Mouse (Mus musculus): ENCODE data around the gene Hmgn1. TPM values are rescaled to one million over a fixed set of nuclear protein-coding genes. Genes with fewer than 3 reads are reported as not detected.

The Hmgn1 gene
- polyA plus RNA-seq, 1 experiment = 120 TPM

- Histone ChIP-seq H3K27me3 (ENCODE audit: control insufficient read depth, insufficient read depth, insufficient read length) (no peaks in the 10 kb centered on the region), H3K4me2 (ENCODE audit: low read depth) (no peak overlapping the region), H3K36me3 (ENCODE audit: control insufficient read depth, insufficient read depth) (no peaks in the 10 kb centered on the region), H3ac (ENCODE audit: control insufficient read depth, insufficient read length) (no peak overlapping the region), H3K4me3 (no peak overlapping the region), H3K79me2 (ENCODE audit: control insufficient read depth, insufficient read depth) (no peaks in the 10 kb centered on the region)
- TF ChIP-seq TCF12 (IDR thresholded peaks at IDR 0.05; ENCODE audit: insufficient read depth, poor library complexity, severe bottlenecking) = no peak
- no peak for TF ChIP-seq MYOD1 (IDR thresholded peaks at IDR 0.05; ENCODE audit: control insufficient read depth in 1 of 3, insufficient read length in 2 of 3, low read depth in 2 of 3)
- no peak for TF ChIP-seq POLR2AphosphoS2 (IDR thresholded peaks at IDR 0.05; ENCODE audit: insufficient read length, low read depth)
Measured at GRCm38 (mm10) chr16:96158511-96159080, 31.1 kb upstream of the Hmgn1 start.

- H3K4me2 ChIP-seq (ENCODE audit: low read depth) = no peak overlapping the region
- no peaks in the 10 kb centered on the region for H3K79me2 ChIP-seq (ENCODE audit: control insufficient read depth, insufficient read depth)
- no peak for TF ChIP-seq POLR2A (IDR thresholded peaks at IDR 0.05; ENCODE audit: insufficient read length, low read depth)
- TF ChIP-seq USF1 (IDR thresholded peaks at IDR 0.05; ENCODE audit: low read depth) = no peak
- no peak for TF ChIP-seq TCF3 (IDR thresholded peaks at IDR 0.05; ENCODE audit: insufficient read length, low read depth)
- no peak for TF ChIP-seq CEBPB (IDR thresholded peaks at IDR 0.05; ENCODE audit: insufficient read depth, poor library complexity, severe bottlenecking)
- H3K4me3 ChIP-seq = no peak overlapping the region
- no peaks in the 10 kb centered on the region for H3K27me3 ChIP-seq (ENCODE audit: control insufficient read depth, insufficient read depth, insufficient read length)
- H3ac ChIP-seq (ENCODE audit: control insufficient read depth, insufficient read length) = no peak overlapping the region
- H3K36me3 ChIP-seq (ENCODE audit: control insufficient read depth, insufficient read depth) = no peaks in the 10 kb centered on the region
Measured at GRCm38 (mm10) chr16:96157171-96157570, 29.6 kb upstream of the Hmgn1 start.

GRCm38 (mm10) chr16:96156019-96156418 is 28.5 kb upstream of the Hmgn1 start:
- H3K79me2 ChIP-seq (ENCODE audit: control insufficient read depth, insufficient read depth) = no peaks in the 10 kb centered on the region
- TF ChIP-seq REST (IDR thresholded peaks at IDR 0.05; ENCODE audit: insufficient read depth, insufficient read length) = no peak
- TF ChIP-seq MYOD1 (IDR thresholded peaks at IDR 0.05; ENCODE audit: control insufficient read depth in 1 of 3, insufficient read length in 2 of 3, low read depth in 2 of 3) = no peak
- TF ChIP-seq MYOG (IDR thresholded peaks at IDR 0.05; ENCODE audit: control insufficient read depth in 1 of 3, insufficient read depth in 1 of 3, insufficient read length in 2 of 3, low read depth in 2 of 3) = no peak
- no peak for TF ChIP-seq TCF12 (IDR thresholded peaks at IDR 0.05; ENCODE audit: insufficient read depth, poor library complexity, severe bottlenecking)
- TF ChIP-seq MAX (IDR thresholded peaks at IDR 0.05; ENCODE audit: low read depth) = no peak
- TF ChIP-seq TCF3 (IDR thresholded peaks at IDR 0.05; ENCODE audit: insufficient read length, low read depth) = no peak
- no peak for TF ChIP-seq E2F4 (IDR thresholded peaks at IDR 0.05; ENCODE audit: insufficient read depth)
- TF ChIP-seq SRF (IDR thresholded peaks at IDR 0.05; ENCODE audit: control insufficient read depth, insufficient read length, low read depth) = no peak
- no peak for TF ChIP-seq USF1 (IDR thresholded peaks at IDR 0.05; ENCODE audit: low read depth)
- TF ChIP-seq CEBPB (IDR thresholded peaks at IDR 0.05; ENCODE audit: insufficient read depth, poor library complexity, severe bottlenecking) = no peak
- TF ChIP-seq POLR2A (IDR thresholded peaks at IDR 0.05; ENCODE audit: insufficient read length, low read depth) = no peak
- no peak for TF ChIP-seq POLR2AphosphoS2 (IDR thresholded peaks at IDR 0.05; ENCODE audit: insufficient read length, low read depth)
- H3K4me2 ChIP-seq (ENCODE audit: low read depth) = no peak overlapping the region
- no peak overlapping the region for H3K4me3 ChIP-seq
- no peak overlapping the region for H3ac ChIP-seq (ENCODE audit: control insufficient read depth, insufficient read length)
- no peaks in the 10 kb centered on the region for H3K27me3 ChIP-seq (ENCODE audit: control insufficient read depth, insufficient read depth, insufficient read length)
- H3K36me3 ChIP-seq (ENCODE audit: control insufficient read depth, insufficient read depth) = no peaks in the 10 kb centered on the region

GRCm38 (mm10) chr16:96154476-96154875 is 26.9 kb upstream of the Hmgn1 start:
- Histone ChIP-seq H3K27me3 (ENCODE audit: control insufficient read depth, insufficient read depth, insufficient read length) (no peaks in the 10 kb centered on the region), H3ac (ENCODE audit: control insufficient read depth, insufficient read length) (no peak overlapping the region), H3K4me3 (no peak overlapping the region), H3K79me2 (ENCODE audit: control insufficient read depth, insufficient read depth) (peaks cover 11% of the 10 kb centered on the region), H3K4me2 (ENCODE audit: low read depth) (no peak overlapping the region), H3K36me3 (ENCODE audit: control insufficient read depth, insufficient read depth) (no peaks in the 10 kb centered on the region)
- no peak for TF ChIP-seq CEBPB (IDR thresholded peaks at IDR 0.05; ENCODE audit: insufficient read depth, poor library complexity, severe bottlenecking)

GRCm38 (mm10) chr16:96151551-96151950 is 24.0 kb upstream of the Hmgn1 start:
- no peak for TF ChIP-seq REST (IDR thresholded peaks at IDR 0.05; ENCODE audit: insufficient read depth, insufficient read length)
- peak in 2 of 3 experiments; percentile 54 to 73 for TF ChIP-seq MYOD1 (IDR thresholded peaks at IDR 0.05; ENCODE audit: control insufficient read depth in 1 of 3, insufficient read length in 2 of 3, low read depth in 2 of 3)
- TF ChIP-seq E2F4 (IDR thresholded peaks at IDR 0.05; ENCODE audit: insufficient read depth) = no peak
- TF ChIP-seq POLR2AphosphoS2 (IDR thresholded peaks at IDR 0.05; ENCODE audit: insufficient read length, low read depth) = no peak
- peak in 1 of 3 experiments; percentile 34 for TF ChIP-seq MYOG (IDR thresholded peaks at IDR 0.05; ENCODE audit: control insufficient read depth in 1 of 3, insufficient read depth in 1 of 3, insufficient read length in 2 of 3, low read depth in 2 of 3)
- no peak for TF ChIP-seq USF1 (IDR thresholded peaks at IDR 0.05; ENCODE audit: low read depth)
- TF ChIP-seq CEBPB (IDR thresholded peaks at IDR 0.05; ENCODE audit: insufficient read depth, poor library complexity, severe bottlenecking) = no peak
- TF ChIP-seq MAX (IDR thresholded peaks at IDR 0.05; ENCODE audit: low read depth) = no peak
- TF ChIP-seq SRF (IDR thresholded peaks at IDR 0.05; ENCODE audit: control insufficient read depth, insufficient read length, low read depth) = peak; percentile 27
- no peak for TF ChIP-seq POLR2A (IDR thresholded peaks at IDR 0.05; ENCODE audit: insufficient read length, low read depth)
- no peak for TF ChIP-seq TCF12 (IDR thresholded peaks at IDR 0.05; ENCODE audit: insufficient read depth, poor library complexity, severe bottlenecking)
- peak; percentile 14 for TF ChIP-seq TCF3 (IDR thresholded peaks at IDR 0.05; ENCODE audit: insufficient read length, low read depth)

More at GRCm38 (mm10) chr16:96151551-96151950, 24.0 kb upstream of the Hmgn1 start:
- no peak overlapping the region for H3ac ChIP-seq (ENCODE audit: control insufficient read depth, insufficient read length)
- H3K36me3 ChIP-seq (ENCODE audit: control insufficient read depth, insufficient read depth) = no peaks in the 10 kb centered on the region
- peaks cover 34% of the 10 kb centered on the region for H3K79me2 ChIP-seq (ENCODE audit: control insufficient read depth, insufficient read depth)
- no peaks in the 10 kb centered on the region for H3K27me3 ChIP-seq (ENCODE audit: control insufficient read depth, insufficient read depth, insufficient read length)
- peak overlapping the region; percentile 71 for H3K4me2 ChIP-seq (ENCODE audit: low read depth)
- H3K4me3 ChIP-seq = no peak overlapping the region

Measured in myocyte (in vitro differentiated cells).